Mouse (Mus musculus): Measurements from ENCODE around the gene Col2a1. TPM values are rescaled to one million over a fixed set of nuclear protein-coding genes. Genes with fewer than 3 reads are reported as not detected.
A peak's percentile ranks its signal among the peaks of the same experiment; 100 is the strongest.

Gene Col2a1
- total RNA-seq, 2 experiments from 2014 or later = 0.36 TPM; not detected in 1

DNA sequence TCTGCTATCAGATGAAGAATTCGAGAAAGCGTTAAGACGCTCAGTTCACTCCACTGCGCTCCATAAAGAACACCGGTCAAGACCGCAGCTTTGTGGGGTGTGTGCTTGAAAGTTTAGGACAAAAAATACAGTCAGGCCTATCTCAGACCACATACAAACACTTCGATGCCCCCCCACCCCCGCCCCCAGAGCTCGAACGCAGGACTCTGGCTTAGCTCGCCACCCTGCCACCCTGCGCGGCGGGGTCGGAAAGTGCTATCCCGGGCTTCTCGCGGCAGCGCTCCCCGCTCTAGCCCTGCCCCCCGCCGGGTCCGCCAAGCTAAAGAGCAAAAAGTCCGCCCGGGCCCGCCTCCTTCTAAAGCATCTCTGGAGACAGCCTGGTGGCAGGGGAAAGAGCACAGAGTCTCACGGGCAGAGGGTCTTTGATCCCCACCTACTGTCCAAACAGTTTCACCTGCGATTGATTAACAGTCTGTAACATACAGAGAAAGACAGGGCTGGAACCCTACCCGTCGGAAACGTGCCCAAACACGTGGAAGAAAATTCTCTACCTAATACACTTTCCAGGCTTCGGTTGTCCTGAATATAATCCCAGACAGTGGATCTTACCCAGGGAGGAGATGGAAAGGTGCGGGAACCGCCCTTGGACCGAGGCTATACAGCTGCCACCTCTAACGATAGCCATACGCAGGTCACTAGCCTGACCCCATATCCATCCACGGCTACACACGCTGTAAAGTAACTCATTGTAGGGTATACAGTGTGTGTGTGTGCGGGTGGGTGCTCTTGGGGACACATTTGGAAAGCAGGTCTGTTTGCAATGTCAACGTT, 1.3 kb downstream of the Col2a1 start:
- peak in 1 of 2 experiments; percentile 13 for DNase-seq

GRCm38 (mm10) chr15:98002113-98002990, 2.1 kb downstream of the Col2a1 start:
- DNase-seq = peak in 1 of 2 experiments; percentile 18

- DNase-seq = peak in 1 of 2 experiments; percentile 20
Measured at GRCm38 (mm10) chr15:98001321-98002112, 3.0 kb downstream of the Col2a1 start.

DNA sequence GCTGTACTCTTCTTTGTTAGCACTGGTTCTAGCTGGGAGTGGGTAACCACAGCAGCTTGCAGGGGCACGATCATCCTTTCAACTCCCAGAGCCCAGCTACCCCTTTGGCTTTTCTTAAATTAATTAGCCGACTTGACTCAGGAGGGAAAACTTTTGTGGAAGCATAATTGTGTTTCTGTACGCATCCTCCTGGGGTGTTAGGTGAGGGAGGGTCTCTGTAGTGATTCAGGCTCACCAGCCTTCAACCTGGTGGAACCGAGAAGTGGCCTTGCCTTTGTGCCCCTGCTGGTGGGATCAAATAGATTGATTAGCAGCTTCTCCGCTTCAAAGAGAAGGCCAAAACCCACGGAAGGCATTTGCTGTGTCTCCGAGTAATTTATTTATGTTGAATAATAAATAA, 4.5 kb downstream of the Col2a1 start:
- no peak for DNase-seq

DNA sequence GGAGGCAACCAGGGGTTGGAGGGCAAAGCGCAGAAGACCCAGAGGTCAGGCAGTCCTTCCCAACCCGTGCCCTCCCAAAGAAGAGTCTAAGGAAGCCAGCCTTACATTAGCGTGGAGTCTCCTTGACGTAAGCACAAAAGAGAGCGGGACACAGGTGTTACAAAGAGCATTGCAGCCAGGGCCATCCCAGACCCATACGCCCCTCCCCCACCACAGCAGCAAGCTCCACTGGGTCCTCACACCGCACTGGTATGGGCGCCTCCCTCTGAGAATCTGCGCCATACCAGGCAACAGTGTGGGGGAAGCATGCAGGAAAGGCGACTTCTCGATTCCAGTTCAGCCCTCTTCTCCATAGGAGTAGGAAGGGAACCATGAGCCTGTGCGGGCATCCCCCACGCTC, 4.9 kb downstream of the Col2a1 start:
- no peak for DNase-seq

- no peak for DNase-seq
Measured at GRCm38 (mm10) chr15:97996716-97997256, 7.7 kb downstream of the Col2a1 start.

DNA sequence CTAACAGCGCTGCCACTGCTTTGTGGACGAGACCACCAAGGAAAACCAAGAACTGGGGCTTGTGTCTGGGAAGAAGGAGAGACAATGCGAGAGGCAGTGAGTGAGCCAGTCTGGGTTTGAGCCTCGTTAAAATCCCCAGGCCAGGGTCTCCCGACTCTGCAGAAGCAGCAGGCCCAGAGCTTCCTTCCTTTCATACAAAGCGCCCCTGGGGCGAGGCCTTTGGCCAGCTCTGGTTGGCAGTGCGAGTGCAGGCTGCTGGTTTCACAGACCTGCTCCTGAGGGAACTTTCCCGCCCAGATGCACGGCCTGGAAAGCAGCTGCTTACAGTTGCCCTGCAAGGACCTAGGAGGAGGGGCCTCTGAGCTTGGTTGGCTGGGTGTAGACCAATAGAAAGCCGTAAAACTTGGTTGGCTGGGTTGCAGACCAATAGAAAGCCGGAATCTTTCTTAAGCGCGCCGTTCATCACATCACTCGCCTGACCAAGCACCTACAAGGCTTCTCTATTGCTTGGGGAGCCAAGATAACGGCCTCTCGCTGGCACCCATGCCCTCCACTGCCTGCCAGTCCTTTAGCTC, 11.7 kb downstream of the Col2a1 start:
- DNase-seq = peak; percentile 80 to 88

- DNase-seq = no peak
Measured at GRCm38 (mm10) chr15:97992027-97992711, 12.3 kb downstream of the Col2a1 start.

DNA sequence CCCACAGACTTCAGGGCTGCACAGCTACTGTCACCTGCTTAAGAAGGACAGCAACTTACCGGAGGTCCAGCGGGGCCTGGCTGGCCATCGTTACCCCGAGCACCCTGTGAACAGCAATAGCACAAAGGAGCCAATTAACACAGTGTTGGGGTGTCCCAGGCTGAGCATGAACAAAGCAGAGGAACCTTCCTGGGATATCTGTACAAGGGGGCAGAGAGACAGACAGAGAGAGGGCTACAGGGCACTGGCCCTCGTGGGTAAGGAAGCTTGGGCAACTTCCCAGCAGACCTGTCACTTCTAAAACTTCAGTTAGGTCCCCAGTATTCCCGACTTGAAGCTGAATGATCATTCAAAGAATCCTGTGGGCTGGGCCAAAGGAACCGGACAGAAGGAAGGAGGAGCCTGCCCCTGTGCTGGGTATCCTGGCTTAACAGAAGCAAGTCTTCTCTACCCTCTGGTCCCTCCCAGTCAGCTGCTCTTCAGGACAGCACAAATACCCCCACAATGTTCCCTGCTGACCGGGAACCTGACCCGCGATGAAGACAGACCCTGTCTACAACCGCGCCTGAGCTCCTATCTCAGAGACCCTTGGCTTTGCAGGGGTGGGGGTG, 13.1 kb downstream of the Col2a1 start:
- DNase-seq = no peak

- DNase-seq = no peak
Measured at GRCm38 (mm10) chr15:97990721-97991120, 13.8 kb downstream of the Col2a1 start.

DNA sequence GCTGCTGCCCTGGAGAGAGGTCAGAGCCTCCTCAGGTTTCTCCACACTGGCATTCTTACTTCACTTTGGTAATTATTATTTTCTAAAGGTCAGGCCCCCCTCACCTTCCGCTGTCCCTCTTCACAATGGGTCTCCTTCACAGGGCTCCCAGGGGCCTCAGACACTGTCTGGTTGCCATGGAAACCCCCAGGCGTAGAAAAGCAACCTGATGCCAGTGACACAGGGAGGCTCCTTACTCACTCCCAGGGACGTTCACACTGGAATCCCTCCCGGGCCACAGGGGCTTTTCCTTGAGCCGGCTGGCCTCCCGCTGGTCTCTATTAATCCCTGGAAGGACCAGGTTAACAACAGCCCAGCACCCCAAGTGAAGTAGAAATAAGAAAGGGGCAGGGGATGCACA, 14.4 kb downstream of the Col2a1 start:
- DNase-seq = no peak

DNA sequence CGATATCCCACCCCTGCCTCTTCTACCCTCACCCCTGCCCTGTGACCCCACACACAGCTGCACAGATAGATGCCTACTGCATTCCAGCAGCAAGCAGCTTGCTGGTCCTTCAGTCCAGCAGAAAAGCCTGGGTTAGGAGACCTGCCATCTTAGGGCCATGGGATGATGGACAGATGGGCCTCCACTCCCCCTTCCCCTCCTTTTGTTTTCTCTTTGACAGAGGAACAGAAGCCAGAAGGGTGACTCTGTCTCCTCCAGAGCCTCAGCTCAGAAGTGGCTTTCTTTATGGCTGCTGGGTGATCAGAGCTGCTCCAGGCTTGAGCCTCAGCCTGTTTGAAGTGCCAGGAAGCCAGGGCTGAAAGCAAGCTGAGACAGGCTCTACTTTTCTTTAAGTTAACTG, 15.0 kb downstream of the Col2a1 start:
- DNase-seq = no peak

DNA sequence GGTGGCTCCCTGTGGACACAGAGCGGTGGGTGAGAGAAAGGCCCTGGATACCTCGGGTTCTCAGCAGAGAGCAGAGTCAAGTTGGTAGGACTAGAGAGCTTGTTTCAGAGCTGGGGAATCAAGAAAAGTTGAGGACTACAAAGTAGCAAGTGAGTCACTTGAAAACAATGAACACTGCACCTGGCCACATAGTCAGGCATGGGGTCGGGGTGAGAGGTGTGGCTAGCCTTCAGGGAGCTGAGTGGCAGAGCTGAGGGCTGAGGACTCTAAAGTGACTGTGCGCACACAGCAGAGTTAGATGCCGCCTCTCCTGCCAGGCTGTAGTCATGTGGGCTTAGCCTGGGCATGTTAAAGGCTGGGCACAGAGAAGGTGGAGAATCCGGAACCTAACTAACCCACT, 22.9 kb downstream of the Col2a1 start:
- DNase-seq = no peak

- no peak for DNase-seq
Measured at GRCm38 (mm10) chr15:97973248-97974005, 31.1 kb downstream of the Col2a1 start.

DNA sequence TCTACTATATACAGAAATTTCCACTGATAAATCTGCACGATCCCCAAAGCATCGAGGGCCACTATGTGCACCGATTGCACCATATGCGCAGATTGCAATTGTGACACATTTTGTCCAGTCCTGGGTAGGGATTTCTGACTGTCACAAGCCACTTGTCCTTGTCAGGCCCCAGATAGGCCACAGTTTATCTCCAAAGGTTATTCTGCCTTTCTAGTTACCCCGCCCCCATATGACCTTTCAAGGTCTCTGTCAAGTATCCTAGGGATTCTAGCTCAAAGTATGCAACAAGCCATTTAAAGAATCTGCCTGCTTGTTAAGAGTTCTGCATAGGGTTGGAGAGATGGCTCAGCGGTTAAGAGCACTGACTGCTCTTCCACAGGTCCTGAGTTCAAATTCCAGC, 31.9 kb downstream of the Col2a1 start:
- DNase-seq = no peak

DNA sequence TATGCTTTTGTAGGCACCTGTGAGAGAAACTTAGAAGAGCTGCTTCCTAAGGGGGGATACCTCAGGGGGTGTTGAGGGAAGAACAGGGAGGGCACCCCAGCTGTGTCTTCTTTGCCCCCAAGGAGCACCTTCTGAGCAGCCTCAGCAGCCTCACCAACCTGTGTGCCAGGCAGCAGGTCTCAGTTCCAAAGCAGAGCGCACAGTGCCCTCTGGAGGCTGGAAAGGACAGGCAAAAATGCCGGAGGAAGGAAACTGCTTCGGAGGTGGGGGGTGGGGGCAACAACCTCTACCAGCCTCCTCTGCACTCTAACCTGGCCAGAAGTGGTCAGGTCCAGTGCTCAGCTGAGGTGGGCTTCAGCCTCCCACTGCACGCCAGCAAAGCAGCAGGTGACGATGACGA, 34.2 kb downstream of the Col2a1 start:
- no peak for DNase-seq

DNA sequence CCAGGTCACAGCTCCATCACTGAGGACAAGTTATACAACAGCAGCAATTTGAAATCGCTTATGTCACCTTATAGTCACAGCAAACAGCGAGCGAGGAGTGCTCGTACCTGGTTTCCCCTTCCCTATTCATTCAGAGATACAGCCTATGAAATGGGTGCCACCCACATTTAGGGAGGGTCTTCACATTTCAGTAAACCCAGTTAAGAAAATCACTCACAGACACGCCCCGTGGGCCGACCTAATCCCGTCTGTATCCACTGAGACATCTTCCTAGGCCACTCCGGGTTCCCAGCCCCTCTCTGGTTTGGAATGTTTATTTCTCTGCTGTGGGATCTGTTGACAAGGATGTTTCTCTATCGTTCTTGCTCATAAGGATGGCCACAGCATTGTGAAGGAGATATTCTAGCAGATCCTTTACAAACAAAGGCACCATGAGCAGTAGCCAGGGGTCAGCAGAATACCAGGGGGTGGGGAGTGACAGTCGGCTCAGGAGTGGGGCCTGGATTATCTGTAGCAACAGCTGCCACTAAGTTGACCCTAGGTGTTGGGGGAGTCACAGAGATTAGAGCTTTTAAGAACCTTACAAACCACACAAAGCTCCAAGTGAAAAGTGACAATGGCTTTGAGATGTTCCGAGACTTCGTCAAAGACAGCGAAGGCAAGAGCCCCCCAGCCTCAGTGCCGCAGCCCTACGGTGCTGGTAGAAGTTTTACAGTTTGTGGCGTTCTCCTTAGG, 39.0 kb downstream of the Col2a1 start:
- no peak for DNase-seq

DNA sequence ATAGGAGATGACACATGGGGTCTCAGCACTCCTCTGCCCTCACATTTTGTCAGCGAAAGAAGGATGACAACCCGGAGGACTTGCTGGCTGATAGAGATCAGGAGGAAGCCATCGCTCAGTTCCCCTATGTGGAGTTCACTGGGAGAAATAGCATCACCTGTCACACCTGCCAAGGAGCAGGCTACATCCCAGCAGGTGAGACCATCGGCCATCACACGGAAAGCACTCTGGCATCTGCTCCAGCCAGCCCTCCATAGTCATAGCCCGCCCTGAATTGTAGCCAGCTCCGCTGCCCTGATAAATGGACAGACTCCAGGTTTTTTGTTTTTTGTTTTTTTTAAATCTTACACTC, 39.7 kb downstream of the Col2a1 start:
- DNase-seq = no peak

All from heart, adult 18-20 months (tissue).